Mouse (Mus musculus) ES-E14 (cell line): ENCODE measurements around the gene Ptprn2. TPM values are rescaled to one million over a fixed set of nuclear protein-coding genes. Genes with fewer than 3 reads are reported as not detected.

Experiments used
- DNase-seq: peaks from one replicate; pipeline ENCODE4 v3.0.0-alpha.2; 2013; ENCODE audit warnings: low read depth, low spot score
- H3K27ac ChIP-seq: 2 replicates; pipeline ENCODE4 v1.5.1; 2012; ENCODE audit warnings: low read depth, mild to moderate bottlenecking, low read length, moderate library complexity, mixed read lengths; ENCODE audit not compliant: poor library complexity, insufficient read depth, severe bottlenecking
- H3K36me3 ChIP-seq: 2 replicates; pipeline ENCODE4 v1.6.1; 2012; ENCODE audit warnings: mild to moderate bottlenecking, low read length, moderate library complexity, mixed read lengths; ENCODE audit not compliant: control insufficient read depth, poor library complexity, insufficient read depth, severe bottlenecking
- H3K4me1 ChIP-seq, 2 experiments: fragments of 150-350 bp in 1 of 2; sonication (generic) in 1 of 2; 2 replicates each; pipeline ENCODE4 v1.6.1; 2012; ENCODE audit warnings: low read length in 2 of 2, mild to moderate bottlenecking in 1 of 2, mixed read lengths in 1 of 2; ENCODE audit not compliant: control insufficient read depth in 2 of 2, insufficient read depth in 2 of 2, poor library complexity in 1 of 2
- H3K4me3 ChIP-seq, 2 experiments: fragments of 150-350 bp in 1 of 2; sonication (generic) in 1 of 2; 2 replicates each; pipeline ENCODE4 v1.5.1; 2012; ENCODE audit warnings: low read length in 2 of 2, low read depth in 1 of 2, mild to moderate bottlenecking in 1 of 2, mixed read lengths in 1 of 2; ENCODE audit not compliant: insufficient read depth in 1 of 2, poor library complexity in 1 of 2, severe bottlenecking in 1 of 2
- H3K9ac ChIP-seq: 2 replicates; pipeline ENCODE4 v1.6.1; 2012; ENCODE audit warnings: low read depth, mild to moderate bottlenecking, low read length, mixed read lengths; ENCODE audit not compliant: poor library complexity, insufficient read depth, severe bottlenecking
- H3K9me3 ChIP-seq: fragments of 150-350 bp; sonication (generic); 2 replicates; pipeline ENCODE4 v1.6.1; 2012; ENCODE audit warnings: low read depth, mild to moderate bottlenecking, low read length; ENCODE audit not compliant: control insufficient read depth, insufficient read depth
- CHD2 ChIP-seq: IDR thresholded peaks from 2 replicates; pipeline ENCODE4 v1.6.1; 2014; ENCODE audit warnings: mild to moderate bottlenecking, low read depth, low read length, inconsistent platforms
- HCFC1 ChIP-seq: IDR thresholded peaks from 2 replicates; pipeline ENCODE4 v1.6.1; 2012; ENCODE audit warnings: low read length, inconsistent platforms, borderline replicate concordance; ENCODE audit not compliant: insufficient read depth
- MAFK ChIP-seq: IDR thresholded peaks from 2 replicates; pipeline ENCODE4 v1.6.1; 2014; ENCODE audit warnings: mild to moderate bottlenecking, low read depth, low read length, inconsistent platforms; ENCODE audit not compliant: insufficient read depth
- ZC3H11A ChIP-seq: IDR thresholded peaks from 2 replicates; pipeline ENCODE4 v1.6.1; 2012; ENCODE audit warnings: low read depth, mild to moderate bottlenecking, inconsistent platforms, low read length, borderline replicate concordance
- ZNF384 ChIP-seq: IDR thresholded peaks from 2 replicates; pipeline ENCODE4 v1.6.1; 2012; ENCODE audit warnings: low read depth, low read length, inconsistent platforms
- in situ Hi-C, 2 experiments: fragments of 600-800 bp; cut with MboI; formaldehyde crosslinking; loops; one replicate each; pipeline ENCODE4 v1.15.1; 2025; ENCODE audit warnings: low sequenced_read_pairs in 2 of 2, inconsistent platforms in 1 of 2; ENCODE audit not compliant: unreplicated experiment in 2 of 2
- total RNA-seq: library from RNA; depleted of rRNA; stranded (reverse); fragments of 300-350 nt; gene quantifications from 2 replicates; pipeline ENCODE4 v1.2.3, GENCODE M21; 2012

Ptprn2 gene
- total RNA-seq, 1 experiment = 0.40 TPM

- Histone ChIP-seq H3K9ac (no peak overlapping the region), H3K4me3 (no peak overlapping the region), H3K27ac (no peak overlapping the region), H3K4me1 (no peaks in the 10 kb centered on the region), H3K36me3 (no peaks in the 10 kb centered on the region), H3K9me3 (no peaks in the 10 kb centered on the region)
- DNase-seq = no peak
- no peak for TF ChIP-seq MAFK
- no peak for TF ChIP-seq HCFC1
- TF ChIP-seq CHD2 = no peak
- TF ChIP-seq ZC3H11A = no peak
- no peak for TF ChIP-seq ZNF384
- in situ Hi-C loops = no loop called here
These were observed 442.0 kb downstream of the Ptprn2 start for GRCm38 (mm10) chr12:116927516-116927915.

GRCm38 (mm10) chr12:116938158-116938854 is 452.8 kb downstream of the Ptprn2 start:
- no peak overlapping the region for H3K27ac ChIP-seq
- in situ Hi-C loops = no loop called here
- no peak overlapping the region for H3K4me3 ChIP-seq
- no peak for TF ChIP-seq ZC3H11A
- no peak for TF ChIP-seq CHD2
- TF ChIP-seq MAFK = no peak
- TF ChIP-seq ZNF384 = no peak
- no peak for TF ChIP-seq HCFC1
- no peaks in the 10 kb centered on the region for H3K9me3 ChIP-seq
- no peak overlapping the region for H3K9ac ChIP-seq
- H3K36me3 ChIP-seq = no peaks in the 10 kb centered on the region
- DNase-seq = no peak
- no peaks in the 10 kb centered on the region for H3K4me1 ChIP-seq

- no peak overlapping the region for H3K9ac ChIP-seq
- no peak overlapping the region for H3K27ac ChIP-seq
- no peak for DNase-seq
- in situ Hi-C loops = no loop called here
- H3K36me3 ChIP-seq = no peaks in the 10 kb centered on the region
- H3K9me3 ChIP-seq = no peaks in the 10 kb centered on the region
- H3K4me3 ChIP-seq = no peak overlapping the region
- peaks cover 0 to 4% of the 10 kb centered on the region in 2 experiments; a peak in 1 of 4 replicates for H3K4me1 ChIP-seq
- TF ChIP-seq MAFK (no peak), ZC3H11A (no peak), ZNF384 (no peak), HCFC1 (no peak), CHD2 (no peak)
These were observed 458.4 kb downstream of the Ptprn2 start for GRCm38 (mm10) chr12:116943883-116944282.

- H3K9me3 ChIP-seq = no peaks in the 10 kb centered on the region
- no peak overlapping the region for H3K4me3 ChIP-seq
- no peak for TF ChIP-seq MAFK
- 0 out of 2 replicates have a peak, but pooled peaks have one; percentile 13 for TF ChIP-seq CHD2
- TF ChIP-seq ZC3H11A = no peak
- peak; percentile 93 for TF ChIP-seq ZNF384
- no peak for TF ChIP-seq HCFC1
- H3K27ac ChIP-seq = no peak overlapping the region
- H3K4me1 ChIP-seq = peaks cover 0 to 4% of the 10 kb centered on the region in 2 experiments; a peak in 1 of 4 replicates
- in situ Hi-C loops = no loop called here
- H3K36me3 ChIP-seq = no peaks in the 10 kb centered on the region
- H3K9ac ChIP-seq = no peak overlapping the region
- DNase-seq = peak; percentile 30
These were observed 462.8 kb downstream of the Ptprn2 start for GRCm38 (mm10) chr12:116948151-116948928.
